Mouse (Mus musculus) thymus, adult 2 months (tissue): ENCODE measurements around the gene Add2. TPM values are rescaled to one million over a fixed set of nuclear protein-coding genes. Genes with fewer than 3 reads are reported as not detected.

Experiments
- DNase-seq: peaks from one replicate; pipeline ENCODE4 v3.0.0; 2021
- H3K27ac ChIP-seq: fragments of 200-500 bp; 2 replicates; pipeline ENCODE4 v1.5.1; 2012; ENCODE audit warnings: low read length, control low read depth; ENCODE audit not compliant: control insufficient read depth, insufficient read depth
- H3K27me3 ChIP-seq: fragments of 200-500 bp; 2 replicates; pipeline ENCODE4 v1.6.1; 2012; ENCODE audit warnings: mild to moderate bottlenecking, low read length, moderate library complexity, mixed read lengths; ENCODE audit not compliant: control insufficient read depth, insufficient read depth
- H3K36me3 ChIP-seq: fragments of 200-500 bp; 2 replicates; pipeline ENCODE4 v1.6.1; 2012; ENCODE audit warnings: mild to moderate bottlenecking, low read length, moderate library complexity; ENCODE audit not compliant: control insufficient read depth, insufficient read depth
- H3K4me1 ChIP-seq: fragments of 200-500 bp; replicated peaks from 2 replicates; pipeline ENCODE4 v1.6.1; 2012; ENCODE audit warnings: low read length; ENCODE audit not compliant: control insufficient read depth, insufficient read depth
- H3K4me3 ChIP-seq: fragments of 200-500 bp; 2 replicates; pipeline ENCODE4 v1.5.1; 2012; ENCODE audit warnings: mild to moderate bottlenecking, low read length, control low read depth, moderate library complexity; ENCODE audit not compliant: control insufficient read depth, insufficient read depth
- CTCF ChIP-seq: fragments of 200-500 bp; IDR thresholded peaks from 2 replicates; pipeline ENCODE4 v1.5.1; 2012; ENCODE audit warnings: mild to moderate bottlenecking, control low read depth, low read length, moderate library complexity, borderline replicate concordance; ENCODE audit not compliant: control insufficient read depth, poor library complexity, insufficient read depth; ENCODE audit errors: extremely low read depth
- POLR2A ChIP-seq: fragments of 200-500 bp; IDR thresholded peaks from 2 replicates; pipeline ENCODE4 v1.6.1; 2012; ENCODE audit warnings: mild to moderate bottlenecking, low read length, control low read depth, moderate library complexity; ENCODE audit not compliant: control insufficient read depth, poor library complexity, insufficient read depth; ENCODE audit errors: extremely low read depth
- WGBS: fragments of 180-500 bp; shearing (Covaris S2); methylation state at CpG from one replicate; pipeline ENCODE4 v1.1.7; 2018; 5-methylcytosine and 5-hydroxymethylcytosine counted together
- polyA plus RNA-seq: library from polyadenylated mRNA; depleted of rRNA; stranded (reverse); fragments of >200 nt; gene quantifications from 2 replicates; pipeline ENCODE4 v1.2.3, GENCODE M21; 2012

Add2 gene
- polyA plus RNA-seq, 1 experiment = 0.31 TPM

DNA sequence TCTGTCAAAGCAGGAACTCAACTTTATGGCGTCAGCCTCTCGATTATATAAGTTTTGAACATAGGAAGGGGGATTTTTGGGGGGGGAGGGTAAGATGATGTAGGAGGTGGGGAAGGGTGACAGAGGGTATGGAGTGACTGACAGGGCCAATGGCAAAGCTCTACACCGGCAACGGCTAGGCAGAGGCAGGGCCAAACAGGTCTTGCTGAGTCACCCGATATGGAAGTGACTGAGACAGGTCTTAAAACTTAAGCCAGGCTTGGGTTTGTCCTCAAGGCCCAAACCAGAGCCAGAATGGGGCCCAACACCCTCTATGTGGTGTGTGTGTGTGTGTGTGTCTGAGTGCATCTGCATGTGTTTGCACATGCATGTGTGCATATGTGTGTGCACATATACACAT, 67.0 kb downstream of the Add2 start:
- Histone ChIP-seq H3K27me3 (no peaks in the 10 kb centered on the region), H3K36me3 (no peaks in the 10 kb centered on the region), H3K27ac (no peak overlapping the region), H3K4me1 (no peaks in the 10 kb centered on the region), H3K4me3 (no peak overlapping the region)
- DNase-seq = no peak
- WGBS = 69% methylated on average over 5 of the region's 5 CpGs
- TF ChIP-seq POLR2A = no peak
- no peak for TF ChIP-seq CTCF

DNA sequence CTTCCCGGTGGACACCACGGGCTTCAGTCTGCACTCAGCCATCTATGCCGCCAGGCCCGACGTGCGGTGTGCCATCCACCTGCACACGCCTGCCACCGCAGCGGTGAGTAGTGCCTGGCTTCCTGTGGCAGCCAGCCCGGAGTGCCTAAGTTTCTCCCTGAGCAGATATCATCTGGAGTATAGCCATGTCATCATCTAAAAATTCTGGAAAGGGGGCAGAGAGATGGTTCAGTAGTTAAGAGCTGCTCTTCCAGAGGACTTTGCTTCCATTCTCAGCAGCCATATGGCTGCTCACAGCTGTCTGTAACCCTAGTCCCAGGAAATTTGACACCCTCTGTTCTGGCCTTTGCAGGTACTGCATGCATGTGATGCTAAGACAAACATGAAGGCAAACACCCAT, 68.3 kb downstream of the Add2 start:
- no peaks in the 10 kb centered on the region for H3K27me3 ChIP-seq
- no peak overlapping the region for H3K4me3 ChIP-seq
- no peaks in the 10 kb centered on the region for H3K36me3 ChIP-seq
- no peak for TF ChIP-seq CTCF
- no peak for TF ChIP-seq POLR2A
- 90% methylated on average over 10 of the region's 10 CpGs for WGBS
- no peaks in the 10 kb centered on the region for H3K4me1 ChIP-seq
- DNase-seq = no peak
- no peak overlapping the region for H3K27ac ChIP-seq

DNA sequence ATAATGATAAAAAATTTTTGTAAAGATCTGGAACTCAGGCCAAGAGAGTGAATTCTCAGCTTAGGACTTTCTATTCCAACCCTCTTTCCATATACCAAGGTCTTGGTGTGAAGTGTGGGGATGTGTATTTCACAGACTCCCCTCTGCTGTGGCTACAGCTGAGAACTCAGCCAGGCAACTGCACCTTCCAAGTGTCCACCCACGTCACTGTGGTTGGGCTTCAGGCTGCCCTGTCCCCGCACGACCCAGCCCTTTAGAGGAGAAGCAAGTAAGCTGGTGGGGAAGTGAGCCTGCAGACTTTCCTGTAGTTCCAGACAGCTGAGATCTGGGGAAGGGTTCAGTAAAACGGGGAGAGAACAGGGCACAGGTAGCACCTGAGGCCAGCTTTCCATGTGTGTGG, 68.7 kb downstream of the Add2 start:
- Histone ChIP-seq H3K4me1 (no peaks in the 10 kb centered on the region), H3K27ac (no peak overlapping the region), H3K4me3 (no peak overlapping the region), H3K27me3 (no peaks in the 10 kb centered on the region), H3K36me3 (no peaks in the 10 kb centered on the region)
- DNase-seq = no peak
- TF ChIP-seq POLR2A (no peak), CTCF (no peak)
- 48% methylated on average over 4 of the region's 4 CpGs for WGBS

DNA sequence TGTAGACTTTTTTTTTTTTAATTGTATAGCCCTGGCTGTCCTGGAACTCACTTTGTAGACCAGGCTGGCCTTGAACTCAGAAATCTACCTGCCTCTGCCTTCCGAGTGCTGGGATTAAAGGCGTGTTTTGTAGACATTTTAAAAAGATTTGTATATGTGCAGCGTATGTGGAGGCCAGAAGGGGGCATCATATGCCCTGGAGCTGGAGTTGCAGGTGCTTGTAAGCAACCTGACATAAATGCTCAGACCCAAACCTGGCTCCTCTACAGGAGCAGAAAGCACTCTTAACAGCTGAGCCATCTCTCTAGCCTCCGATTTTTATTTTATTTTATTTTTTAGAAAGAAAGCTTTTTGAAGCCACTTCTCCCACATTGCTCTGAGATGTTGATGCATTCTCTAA, 70.5 kb downstream of the Add2 start:
- Histone ChIP-seq H3K36me3 (no peaks in the 10 kb centered on the region), H3K4me3 (no peak overlapping the region), H3K27me3 (no peaks in the 10 kb centered on the region), H3K27ac (no peak overlapping the region), H3K4me1 (no peaks in the 10 kb centered on the region)
- WGBS = 90% methylated on average over 4 of the region's 4 CpGs
- DNase-seq = no peak
- TF ChIP-seq CTCF (no peak), POLR2A (no peak)

DNA sequence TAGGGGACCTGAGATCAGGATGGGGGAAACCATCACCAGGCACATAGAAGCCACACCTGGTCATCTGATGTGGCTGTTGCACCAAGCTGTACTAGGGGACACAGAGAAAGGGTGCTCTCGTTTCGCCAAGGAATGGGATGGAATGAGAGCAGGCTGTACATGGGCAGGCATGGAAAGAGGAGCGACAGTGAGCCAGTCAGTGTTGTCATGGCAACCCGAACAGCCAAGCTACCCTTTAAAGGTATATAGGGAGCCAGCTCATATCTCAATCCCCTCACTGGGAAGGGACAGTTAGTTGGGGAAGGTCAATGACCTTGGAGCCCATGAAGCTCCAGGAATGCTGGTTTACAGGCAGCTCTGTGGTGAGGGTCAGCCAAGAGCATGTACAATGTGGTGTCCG, 73.0 kb downstream of the Add2 start:
- no peak overlapping the region for H3K27ac ChIP-seq
- H3K27me3 ChIP-seq = no peaks in the 10 kb centered on the region; the same call in 1 of the 2 replicates
- no peak overlapping the region for H3K4me3 ChIP-seq
- WGBS = 89% methylated on average over 5 of the region's 5 CpGs
- DNase-seq = no peak
- no peaks in the 10 kb centered on the region for H3K36me3 ChIP-seq
- TF ChIP-seq CTCF (no peak), POLR2A (no peak)
- H3K4me1 ChIP-seq = no peaks in the 10 kb centered on the region

DNA sequence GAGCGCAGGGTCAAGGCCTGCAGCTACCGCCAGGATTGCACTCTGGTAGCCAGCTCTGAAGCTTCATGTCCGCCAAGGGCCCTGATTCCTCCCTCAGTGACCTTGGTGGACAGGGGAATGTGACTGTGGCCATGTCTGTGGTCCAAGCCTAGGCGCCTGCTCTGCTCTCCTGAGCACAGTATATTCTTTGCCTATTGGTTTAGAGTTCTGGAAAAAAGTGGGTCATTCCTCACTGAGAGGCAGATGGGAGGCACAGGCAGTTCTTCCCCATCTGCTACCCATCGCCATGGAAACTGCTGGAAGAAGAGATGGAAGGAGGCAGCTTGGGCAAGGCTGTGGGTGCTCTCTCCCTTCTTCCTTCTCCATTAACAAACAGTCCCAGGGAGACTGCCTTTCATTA, 74.4 kb downstream of the Add2 start:
- no peak for TF ChIP-seq POLR2A
- TF ChIP-seq CTCF = no peak
- H3K36me3 ChIP-seq = no peaks in the 10 kb centered on the region
- no peak overlapping the region for H3K4me3 ChIP-seq
- H3K27me3 ChIP-seq = no peaks in the 10 kb centered on the region; the same call in 1 of the 2 replicates
- no peak overlapping the region for H3K27ac ChIP-seq
- WGBS = 95% methylated on average over 5 of the region's 5 CpGs
- no peaks in the 10 kb centered on the region for H3K4me1 ChIP-seq
- DNase-seq = no peak

DNA sequence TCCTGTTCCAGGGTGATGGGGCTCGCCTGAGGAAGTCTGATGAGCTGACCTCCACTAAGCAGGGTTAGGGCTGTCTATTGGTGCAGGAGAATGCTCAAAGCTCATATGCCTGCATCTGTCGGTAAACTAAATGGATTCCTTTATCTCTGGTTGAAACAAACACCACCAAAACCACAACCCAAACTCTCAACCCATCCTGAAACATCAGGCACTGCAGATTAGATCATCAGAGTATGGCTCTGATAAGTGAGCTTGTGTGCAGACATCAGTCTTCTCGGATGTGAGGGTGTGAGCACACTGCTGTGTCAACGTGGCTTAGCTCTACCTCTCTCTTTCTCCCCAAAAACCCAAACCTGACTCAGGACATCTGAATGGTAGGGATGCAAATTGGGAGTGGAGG, 75.1 kb downstream of the Add2 start:
- TF ChIP-seq POLR2A (no peak), CTCF (no peak)
- no peaks in the 10 kb centered on the region; the same call in 1 of the 2 replicates for H3K27me3 ChIP-seq
- H3K4me3 ChIP-seq = no peak overlapping the region

More for the DNA sequence above, 75.1 kb downstream of the Add2 start:
- Histone ChIP-seq H3K4me1 (no peaks in the 10 kb centered on the region), H3K27ac (no peak overlapping the region), H3K36me3 (no peaks in the 10 kb centered on the region)
- WGBS = 43% methylated on average over 4 of the region's 4 CpGs
- no peak for DNase-seq
